Mouse (Mus musculus) testis, adult 2 months (tissue): ENCODE measurements around the gene Cacna1e.

ENCODE experiments used
- CTCF ChIP-seq: fragments of 200-500 bp; IDR thresholded peaks from 2 replicates; pipeline ENCODE4 v1.5.1; 2012; ENCODE audit warnings: low read depth, mild to moderate bottlenecking, inconsistent platforms, low read length, moderate library complexity; ENCODE audit not compliant: control insufficient read depth, insufficient read depth, insufficient replicate concordance
- POLR2A ChIP-seq: fragments of 200-500 bp; IDR thresholded peaks from 2 replicates; pipeline ENCODE4 v1.6.1; 2012; ENCODE audit warnings: low read depth, mild to moderate bottlenecking, inconsistent platforms, low read length, moderate library complexity; ENCODE audit not compliant: control insufficient read depth

GRCm38 (mm10) chr1:154727696-154728095 lies 156.6 kb downstream of the Cacna1e start:
- TF ChIP-seq CTCF (no peak), POLR2A (no peak)
